In genomic region chr11:21141755-21142154, GRCm38 (mm10) we compare ENCODE assay signal across 25 mouse cellular contexts.
"Had no signal": no experiment of that assay in that cellular context is flagged by ENCODE, and none has a peak within 500 bp of the region (broad histone marks: within the 10 kb centered on the region; RNA-seq: fewer than 3 reads in every experiment).

No protein-coding gene starts in this region.

- H3K27ac ChIP-seq: gastrocnemius, adult 2 months; heart, embryonic 10.5 days; hindbrain, embryonic 13.5 days; hindbrain, embryonic 15.5 days; hindbrain, postnatal 0 days; kidney, embryonic 15.5 days; kidney, postnatal 0 days; limb, embryonic 10.5 days; limb, embryonic 12.5 days; liver, embryonic 13.5 days; liver, embryonic 15.5 days had no signal

- H3K4me3 ChIP-seq: gastrocnemius, adult 2 months; heart, embryonic 10.5 days; heart, embryonic 12.5 days; hindbrain, embryonic 13.5 days; hindbrain, embryonic 15.5 days; kidney, embryonic 15.5 days; limb, embryonic 10.5 days; limb, embryonic 12.5 days; liver, embryonic 13.5 days; liver, embryonic 15.5 days had no signal

- H3K9me3 ChIP-seq: heart, embryonic 10.5 days; heart, embryonic 12.5 days; hindbrain, embryonic 13.5 days; hindbrain, embryonic 15.5 days; kidney, embryonic 15.5 days; limb, embryonic 10.5 days; limb, embryonic 12.5 days; liver, embryonic 13.5 days; liver, embryonic 15.5 days had no signal

- DNase-seq: gastrocnemius, adult 2 months; gastrocnemius, postnatal 10 days; gastrocnemius, postnatal 25 days; heart, adult 18-20 months; heart, postnatal 14 days; heart, postnatal 36 days; kidney, adult 11 months; kidney, adult 2 months; kidney, adult 9 months; kidney, postnatal 14 days; kidney, postnatal 36 days; layer of hippocampus, adult 9-11 months; layer of hippocampus, postnatal 36 days; liver; liver, embryonic 13.5 days had no signal

- H3K4me1 ChIP-seq: heart, embryonic 10.5 days; heart, embryonic 12.5 days; hindbrain, embryonic 13.5 days; hindbrain, embryonic 15.5 days; kidney, embryonic 15.5 days; limb, embryonic 10.5 days; limb, embryonic 12.5 days; liver, embryonic 13.5 days; liver, embryonic 15.5 days had no signal

- H3K9ac ChIP-seq: heart, embryonic 12.5 days; hindbrain, embryonic 13.5 days; hindbrain, embryonic 15.5 days; kidney, embryonic 15.5 days; limb, embryonic 12.5 days; liver, embryonic 13.5 days; liver, embryonic 15.5 days had no signal

- H3K27me3 ChIP-seq: heart, embryonic 12.5 days; hindbrain, embryonic 13.5 days; hindbrain, embryonic 15.5 days; kidney, embryonic 15.5 days; limb, embryonic 12.5 days; liver, embryonic 13.5 days; liver, embryonic 15.5 days had no signal
